Mouse (Mus musculus) urinary bladder, postnatal 4 days (tissue): ENCODE measurements around the gene Ctrl.

Experiments
- DNase-seq, 2 experiments: peaks; one replicate each; pipeline ENCODE4 v3.0.0; 2021 to 2022; ENCODE audit warnings: low spot score in 2 of 2

Gene Ctrl

DNA sequence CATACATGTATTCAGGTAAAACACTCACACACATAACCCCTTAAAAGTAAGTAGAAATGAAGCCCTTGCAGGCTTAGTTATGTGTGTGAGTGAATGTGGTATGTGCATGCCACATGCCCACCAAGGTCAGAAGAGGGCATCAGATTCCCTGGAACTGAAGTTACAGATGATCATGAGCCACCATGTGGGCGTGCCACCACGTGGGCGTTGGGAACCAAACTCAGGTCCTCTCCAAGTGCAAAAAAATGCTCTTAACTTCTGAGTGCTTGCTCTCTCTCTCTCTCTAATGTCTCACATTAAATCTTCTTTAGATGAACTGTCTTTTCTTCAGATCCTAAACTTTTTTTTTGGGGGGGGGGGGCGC is 4.6 kb upstream of the Ctrl start, which contains the start of gene Psmb10:
Gene Psmb10 (minus strand): TSS at position 139 of the 364 bp plus-strand sequence.
- DNase-seq = no peak

DNA sequence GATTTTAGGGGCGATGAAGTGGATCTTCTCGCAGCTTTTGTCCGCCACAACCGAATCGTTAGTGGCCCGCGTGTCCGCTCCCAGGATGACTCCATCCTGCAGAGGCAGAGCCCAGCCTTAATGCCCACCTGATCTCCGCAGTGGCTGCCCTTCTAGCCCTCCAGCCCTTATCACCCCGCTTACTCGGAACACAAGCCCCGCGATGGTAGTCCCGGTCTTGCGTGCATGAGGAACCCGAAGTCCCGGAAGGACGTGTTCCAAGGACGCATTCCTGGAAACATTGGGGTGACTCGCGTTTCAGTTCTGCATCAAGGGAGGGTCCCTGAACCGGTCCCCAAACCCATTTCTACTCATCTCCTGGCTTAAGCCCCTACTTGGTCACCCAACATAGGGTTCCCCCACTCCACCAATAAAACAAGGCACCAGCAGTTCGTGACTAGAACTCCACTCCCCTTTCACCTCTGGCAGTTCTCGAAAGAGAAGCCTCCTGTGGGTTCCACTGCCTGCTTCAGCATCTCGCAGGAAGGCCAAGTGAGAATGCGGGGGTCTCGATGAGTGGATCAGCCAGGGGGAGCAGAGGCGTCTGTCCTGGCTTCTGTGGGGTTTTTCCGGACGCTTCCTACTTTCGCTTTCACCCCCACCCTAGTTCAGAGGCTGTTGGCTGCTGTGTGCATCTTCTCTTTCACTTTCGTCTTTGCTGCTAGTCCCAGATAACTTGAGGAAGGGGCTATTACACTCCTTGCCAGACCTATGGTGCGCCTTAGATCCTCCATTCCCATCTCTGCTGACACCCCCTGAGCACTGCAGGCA is 4.0 kb upstream of the Ctrl start:
- DNase-seq = no peak

DNA sequence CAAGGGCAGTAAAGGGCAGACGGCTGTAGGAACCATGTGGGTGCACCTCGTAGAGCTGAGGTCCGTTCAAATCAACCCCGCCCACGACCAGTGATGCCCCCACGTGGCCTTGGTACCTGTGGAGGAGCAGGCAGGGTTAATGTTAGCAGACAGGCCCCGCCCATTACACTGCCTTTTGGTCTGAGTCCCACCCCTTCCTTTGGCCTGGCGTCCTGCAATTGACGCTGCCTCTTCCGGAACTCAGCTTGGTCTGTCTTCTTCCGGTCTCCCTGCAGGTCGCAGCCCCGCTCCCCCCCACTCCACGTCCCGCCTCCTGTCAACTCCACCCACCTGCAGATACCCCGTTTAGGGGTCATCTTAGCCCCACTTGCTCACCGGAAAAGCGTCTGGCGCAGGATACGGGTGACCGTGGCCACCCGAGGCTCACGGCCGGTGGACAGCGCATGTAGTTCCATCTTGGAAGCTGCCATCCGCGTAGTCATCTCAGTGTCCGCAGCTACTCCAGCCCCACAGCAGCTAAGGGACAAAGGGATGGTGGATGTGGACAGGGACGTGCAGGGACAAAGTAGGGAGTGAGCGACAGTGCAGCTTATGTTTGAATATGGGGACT is 3.3 kb upstream of the Ctrl start:
- DNase-seq = peak; percentile 81 to 83

GRCm38 (mm10) chr8:105935863-105936603 is 2.4 kb upstream of the Ctrl start:
- DNase-seq = no peak

GRCm38 (mm10) chr8:105935105-105935504 is 1.4 kb upstream of the Ctrl start:
- no peak for DNase-seq

GRCm38 (mm10) chr8:105932525-105932924 is 1.1 kb downstream of the Ctrl start:
- DNase-seq = no peak

DNA sequence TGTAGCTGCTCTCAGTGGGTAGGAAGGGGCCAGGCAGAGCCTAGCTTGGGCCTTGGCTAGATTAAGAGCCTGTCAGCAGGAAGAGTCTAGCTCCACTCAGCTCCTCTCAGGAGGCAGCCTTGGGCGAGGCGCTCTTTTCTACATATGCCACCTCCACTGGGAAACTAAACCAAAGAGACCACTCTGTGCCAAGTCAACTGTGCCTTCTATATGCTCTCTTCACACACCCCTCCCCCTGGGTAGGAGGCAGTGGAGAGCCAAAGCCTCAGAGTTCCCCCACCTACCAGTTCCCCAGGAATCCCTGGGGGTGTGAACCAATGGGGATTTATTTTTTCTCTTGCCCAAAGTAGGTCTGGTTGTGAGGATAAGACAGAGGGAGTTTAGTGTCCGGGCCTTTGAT is 2.4 kb downstream of the Ctrl start:
- no peak for DNase-seq

- peak; percentile 66 to 90 for DNase-seq
Measured at GRCm38 (mm10) chr8:105930602-105931001, 3.1 kb downstream of the Ctrl start.

DNA sequence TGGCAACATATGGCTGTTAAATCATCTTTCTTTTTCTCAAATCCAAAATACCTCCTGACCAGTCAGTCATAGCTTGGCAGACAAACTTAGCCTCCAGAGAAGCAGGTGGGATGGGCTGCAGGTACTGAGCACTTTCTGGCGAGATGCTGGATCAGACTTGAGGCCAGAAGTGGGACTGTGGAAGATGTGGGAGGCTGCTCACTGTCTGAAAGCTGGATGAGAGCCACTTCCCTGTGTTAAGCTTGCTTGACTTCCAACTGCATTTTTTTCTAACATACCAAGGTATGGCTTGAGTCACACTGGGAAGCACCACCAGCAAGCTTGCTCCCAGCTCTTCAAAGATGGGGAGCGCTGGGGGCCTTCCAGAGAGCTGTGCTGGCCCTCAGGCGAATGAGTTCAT is 8.5 kb downstream of the Ctrl start:
- no peak for DNase-seq

- no peak for DNase-seq
Measured at GRCm38 (mm10) chr8:105919390-105919789, 14.3 kb downstream of the Ctrl start.

DNA sequence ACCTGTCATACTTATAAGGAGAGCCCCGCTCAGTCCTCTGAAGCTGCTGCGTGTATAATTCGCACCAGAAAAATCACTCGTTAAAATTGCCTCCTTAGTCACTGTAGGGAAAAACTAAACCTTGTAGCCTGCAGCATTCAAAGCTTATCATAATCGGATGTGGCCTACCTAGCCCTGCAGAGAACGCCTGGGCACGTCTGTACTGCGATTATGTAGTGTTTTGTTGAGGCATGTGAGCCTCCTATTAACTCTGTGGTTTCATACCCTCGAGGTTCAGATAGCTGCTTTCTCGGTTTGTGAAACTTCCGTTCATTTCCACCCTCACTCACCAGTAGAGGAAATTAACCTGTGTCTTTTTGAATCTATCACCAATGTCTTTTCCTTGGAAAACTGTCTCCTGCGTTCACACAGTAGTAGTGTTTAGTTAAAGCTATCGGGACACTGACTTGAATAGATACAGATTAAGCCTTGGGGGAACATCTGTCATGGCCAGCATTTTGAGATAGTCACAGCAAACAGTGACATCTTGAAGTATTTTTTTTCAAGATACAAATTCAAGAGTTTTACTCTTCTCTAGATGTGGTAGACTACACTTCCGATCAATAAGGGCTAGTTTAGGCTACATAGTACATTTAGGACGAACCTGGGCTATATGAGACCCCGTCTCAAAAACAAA is 32.6 kb downstream of the Ctrl start:
- no peak for DNase-seq

DNA sequence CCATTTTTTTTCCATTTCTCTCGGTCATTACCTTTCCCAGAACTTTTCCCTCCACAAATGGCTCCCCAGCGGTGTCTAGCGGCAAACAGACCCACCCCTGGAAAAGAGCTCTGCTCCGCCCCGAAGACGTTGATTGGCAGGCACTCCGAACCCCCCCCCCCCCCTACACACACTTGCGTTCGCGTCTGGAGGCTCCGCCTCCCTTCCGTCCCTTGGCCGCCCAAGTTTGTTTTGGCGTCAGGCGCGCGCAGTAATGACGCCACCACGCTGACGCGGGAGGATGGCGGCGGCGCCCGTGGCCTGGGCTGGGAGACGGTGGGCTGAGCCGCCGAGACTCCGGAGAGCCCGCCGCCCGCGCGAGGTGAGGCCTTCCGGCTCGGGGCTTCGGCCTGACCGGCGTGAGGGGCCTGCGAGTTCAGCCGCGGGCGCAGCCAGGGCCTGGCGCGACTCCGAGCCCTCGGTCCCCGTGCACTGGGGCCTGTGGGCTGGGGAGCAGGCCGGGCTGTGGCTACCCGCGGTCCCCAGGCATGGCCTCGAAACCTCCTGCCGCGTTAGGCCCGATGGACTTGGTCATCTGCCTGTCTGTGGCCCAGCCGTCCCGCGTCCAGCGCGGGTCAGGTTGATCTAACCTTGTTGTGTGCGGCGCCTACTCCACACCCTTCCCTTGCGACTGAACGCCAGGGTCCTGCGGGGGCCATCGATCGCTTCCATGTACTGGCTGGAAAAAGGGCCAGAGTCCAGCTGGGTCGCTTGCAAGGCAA is 33.3 kb downstream of the Ctrl start, which contains the start of gene Pskh1:
Gene Pskh1 (plus strand): TSS at position 262 of the 761 bp plus-strand sequence.
- peak; percentile 90 to 92 for DNase-seq

- DNase-seq = no peak
Measured at GRCm38 (mm10) chr8:105897801-105898480, 35.7 kb downstream of the Ctrl start.

DNA sequence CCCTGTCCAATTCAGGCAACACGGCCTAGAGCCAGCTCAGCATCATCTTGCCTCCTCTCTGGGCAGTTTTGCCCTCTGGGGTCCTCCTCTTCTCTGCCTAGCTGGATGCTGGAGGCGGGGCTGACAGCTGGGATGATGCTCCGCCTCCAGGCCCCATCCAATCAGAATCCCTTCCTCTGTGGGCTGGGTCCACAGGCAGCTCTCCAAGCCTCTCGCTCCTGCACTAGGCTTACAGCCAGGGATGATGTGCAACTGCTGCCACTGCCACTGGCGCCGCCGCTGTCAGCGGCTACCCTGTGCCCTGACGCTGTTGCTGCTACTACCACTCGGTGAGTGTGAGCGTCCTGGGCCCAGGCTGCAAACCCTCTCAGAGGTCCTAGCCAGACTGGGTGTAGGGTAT is 40.3 kb downstream of the Ctrl start, which contains the start of gene Nrn1l:
Gene Nrn1l (plus strand): TSS at position 229 of the 400 bp plus-strand sequence.
- DNase-seq = peak; percentile 71 to 78

- no peak for DNase-seq
Measured at GRCm38 (mm10) chr8:105892432-105892831, 41.2 kb downstream of the Ctrl start.

DNA sequence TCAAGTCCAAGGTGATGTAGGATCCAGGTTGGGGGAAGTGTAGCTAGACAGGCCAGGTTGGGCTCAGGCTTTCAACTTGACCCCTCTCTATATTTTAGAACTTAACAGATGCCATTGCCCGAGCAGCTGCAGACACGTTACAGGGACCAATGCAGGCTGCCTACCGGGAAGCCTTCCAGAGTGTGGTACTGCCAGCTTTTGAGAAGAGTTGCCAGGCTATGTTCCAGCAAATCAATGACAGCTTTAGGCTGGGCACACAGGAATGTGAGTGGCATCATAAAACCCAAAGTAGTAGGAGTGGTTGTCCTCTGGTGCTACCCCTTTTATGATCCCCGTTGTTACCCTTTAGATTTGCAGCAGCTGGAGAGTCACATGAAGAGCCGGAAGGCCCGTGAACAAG is 42.8 kb downstream of the Ctrl start:
- DNase-seq = no peak

- DNase-seq = no peak
Measured at GRCm38 (mm10) chr8:105889756-105890465, 43.8 kb downstream of the Ctrl start.
